Mouse (Mus musculus) neutrophil, adult 59 days (primary cell): ENCODE measurements around the gene Olfr1269. TPM values are rescaled to one million over a fixed set of nuclear protein-coding genes. Genes with fewer than 3 reads are reported as not detected.

Experiments used
- total RNA-seq, 2 experiments: library from RNA; stranded (reverse); gene quantifications; 1 replicate in 1 of 2; 2 replicates in 1 of 2; pipeline ENCODE4 v1.2.4; 2023

The Olfr1269 gene
- total RNA-seq = not detected

GRCm38 (mm10) chr2:90121312-90121711, at the start of gene Olfr1269:
Gene Olfr1269 (minus strand): TSS chr2:90121412.

GRCm38 (mm10) chr2:90152991-90153390, 31.8 kb upstream of the Olfr1269 start, which contains the start of gene Olfr1270:
Gene Olfr1270 (minus strand): TSS chr2:90153091.

GRCm38 (mm10) chr2:90142196-90142595, 21.0 kb upstream of the Olfr1269 start, which contains the start of gene Olfr32:
Gene Olfr32 (minus strand): TSS chr2:90142296.

Other genes with a start within 250 kb of the Olfr1269 start
- not detected for gene Olfr1257, start 243.0 kb downstream of the Olfr1269 start, total RNA-seq
- not detected for gene Olfr1258, start 194.1 kb downstream of the Olfr1269 start, total RNA-seq
- not detected for gene Olfr1259, start 172.7 kb downstream of the Olfr1269 start, total RNA-seq
- gene Olfr1260, start 147.1 kb downstream of the Olfr1269 start, total RNA-seq = not detected
- gene Olfr1261, start 130.2 kb downstream of the Olfr1269 start, total RNA-seq = not detected
- gene Olfr1262, start 121.3 kb downstream of the Olfr1269 start, total RNA-seq = not detected
- not detected for gene Olfr1263, start 109.3 kb downstream of the Olfr1269 start, total RNA-seq
- not detected for gene Olfr1264, start 95.8 kb downstream of the Olfr1269 start, total RNA-seq
- gene Olfr1265, start 86.1 kb downstream of the Olfr1269 start, total RNA-seq = not detected
- not detected for gene Olfr140, start 57.8 kb downstream of the Olfr1269 start, total RNA-seq
- gene Olfr32, start 20.9 kb upstream of the Olfr1269 start, total RNA-seq = not detected
- gene Olfr1270, start 31.7 kb upstream of the Olfr1269 start, total RNA-seq = not detected
- gene Olfr1506, start 103.1 kb upstream of the Olfr1269 start, total RNA-seq = under 1 TPM in 1 of 2 experiments, not detected in 1; 0.22 TPM
- not detected for gene Olfr142, start 136.2 kb upstream of the Olfr1269 start, total RNA-seq
- not detected for gene Olfr1271, start 149.6 kb upstream of the Olfr1269 start, total RNA-seq
- not detected for gene Olfr1272, start 171.4 kb upstream of the Olfr1269 start, total RNA-seq
- not detected for gene Gm13769, start 200.8 kb upstream of the Olfr1269 start, total RNA-seq